In genomic region chr7:116198902-116199301, GRCm38 (mm10) we compare ENCODE assay signal across 10 mouse cellular contexts.
DNase-seq lines count a peak whose midpoint lies in the region; ATAC-seq and TF ChIP-seq lines count a peak whose summit lies in the region.
"Had no signal": no experiment of that assay in that cellular context is flagged by ENCODE, and none has a peak within 500 bp of the region (broad histone marks: within the 10 kb centered on the region; RNA-seq: fewer than 3 reads in every experiment).

No protein-coding gene starts in this region.

- no peak overlapping the region for H3K4me2 ChIP-seq in embryonic facial prominence, embryonic 15.5 days (replicated peaks)
- H3K4me2 ChIP-seq in lung, postnatal 0 days (replicated peaks; ENCODE audit: low read depth, low read length) = no peak overlapping the region
- H3K4me2 ChIP-seq in stomach, embryonic 16.5 days (ENCODE audit: low read depth, low read length) = no peak overlapping the region

- no peaks in the 10 kb centered on the region for H3K9me3 ChIP-seq in embryonic facial prominence, embryonic 15.5 days (replicated peaks)
- H3K9me3 ChIP-seq in embryonic facial prominence, embryonic 10.5 days = no peaks in the 10 kb centered on the region
- no peaks in the 10 kb centered on the region for H3K9me3 ChIP-seq in lung, postnatal 0 days (ENCODE audit: low read length)
- no peaks in the 10 kb centered on the region for H3K9me3 ChIP-seq in stomach, embryonic 16.5 days (replicated peaks; ENCODE audit: control insufficient read depth, low read length)
- H3K9me3 ChIP-seq: limb, embryonic 12.5 days had no signal

- no peak overlapping the region for H3K4me3 ChIP-seq in embryonic facial prominence, embryonic 15.5 days (replicated peaks)
- H3K4me3 ChIP-seq in embryonic facial prominence, embryonic 10.5 days = no peak overlapping the region
- no peak overlapping the region for H3K4me3 ChIP-seq in kidney, adult 2 months (ENCODE audit: insufficient read depth, low read depth, low read length)
- H3K4me3 ChIP-seq in lung, postnatal 0 days (ENCODE audit: low read depth, low read length) = no peak overlapping the region
- H3K4me3 ChIP-seq in stomach, embryonic 16.5 days (replicated peaks; ENCODE audit: low read length) = no peak overlapping the region
- H3K4me3 ChIP-seq: erythroblast, embryonic 14.5 days had no signal

- ATAC-seq in embryonic facial prominence, embryonic 15.5 days (ENCODE audit: insufficient number of reproducible peaks, low FRiP score, low TSS enrichment, low read depth) = no peak
- no peak for ATAC-seq in lung, postnatal 0 days
- no peak for ATAC-seq in stomach, embryonic 16.5 days (ENCODE audit: insufficient read depth, low FRiP score)

- H3K27ac ChIP-seq in embryonic facial prominence, embryonic 15.5 days (replicated peaks) = peak overlapping the region; percentile 55; the same call in 1 of the 2 replicates
- no peak overlapping the region for H3K27ac ChIP-seq in embryonic facial prominence, embryonic 10.5 days (replicated peaks)
- no peak overlapping the region for H3K27ac ChIP-seq in kidney, adult 2 months (ENCODE audit: insufficient read depth, low read depth, low read length)
- no peak overlapping the region for H3K27ac ChIP-seq in lung, postnatal 0 days (ENCODE audit: low read length)
- H3K27ac ChIP-seq in stomach, embryonic 16.5 days (ENCODE audit: low read length) = peak overlapping the region; percentile 82
- H3K27ac ChIP-seq: limb, embryonic 12.5 days had no signal

- H3K36me3 ChIP-seq in embryonic facial prominence, embryonic 15.5 days = no peaks in the 10 kb centered on the region
- H3K36me3 ChIP-seq in embryonic facial prominence, embryonic 10.5 days (replicated peaks) = no peaks in the 10 kb centered on the region
- no peaks in the 10 kb centered on the region for H3K36me3 ChIP-seq in kidney, adult 2 months (ENCODE audit: control insufficient read depth, insufficient read depth, low read length)
- H3K36me3 ChIP-seq in lung, postnatal 0 days (ENCODE audit: insufficient read depth, low read length) = no peaks in the 10 kb centered on the region
- H3K36me3 ChIP-seq in stomach, embryonic 16.5 days (ENCODE audit: control insufficient read depth, insufficient read depth, low read length) = no peaks in the 10 kb centered on the region
- H3K36me3 ChIP-seq: limb, embryonic 12.5 days had no signal

- DNase-seq in embryonic facial prominence, embryonic 10.5 days (ENCODE audit: low spot score) = no peak
- no peak for DNase-seq in kidney, adult 2 months
- DNase-seq in kidney, adult 8-10 months = no peak
- peak; percentile 9 for DNase-seq in lung, postnatal 0 days (ENCODE audit: low spot score)
- DNase-seq in lung, postnatal 14 days = no peak
- no peak for DNase-seq in frontal cortex, adult 2 months (ENCODE audit: extremely low spot score in 1 of 2, low spot score in 1 of 2)

- no peak for TF ChIP-seq POLR2A in kidney, adult 2 months (IDR thresholded peaks at IDR 0.05; ENCODE audit: low read depth, low read length)

- H3K27me3 ChIP-seq in embryonic facial prominence, embryonic 15.5 days = no peaks in the 10 kb centered on the region
- no peaks in the 10 kb centered on the region for H3K27me3 ChIP-seq in embryonic facial prominence, embryonic 10.5 days (replicated peaks; ENCODE audit: low read depth, poor library complexity, severe bottlenecking)
- H3K27me3 ChIP-seq in kidney, adult 2 months (replicated peaks; ENCODE audit: control insufficient read depth, insufficient read depth, low read length) = no peaks in the 10 kb centered on the region
- H3K27me3 ChIP-seq in lung, postnatal 0 days (replicated peaks; ENCODE audit: insufficient read depth, low read length) = no peaks in the 10 kb centered on the region
- H3K27me3 ChIP-seq in stomach, embryonic 16.5 days (ENCODE audit: control insufficient read depth, insufficient read depth, low read length) = no peaks in the 10 kb centered on the region
- H3K27me3 ChIP-seq: limb, embryonic 12.5 days had no signal

- 19% methylated on average over 2 of the region's 2 CpGs for WGBS in embryonic facial prominence, embryonic 15.5 days
- WGBS in embryonic facial prominence, embryonic 10.5 days = 53% methylated on average over 2 of the region's 2 CpGs
- 50% methylated on average over 2 of the region's 2 CpGs for WGBS in kidney, adult 2 months
- WGBS in lung, postnatal 0 days = 33% methylated on average over 2 of the region's 2 CpGs
- WGBS in stomach, embryonic 16.5 days = 40% methylated on average over 2 of the region's 2 CpGs

- TF ChIP-seq EP300 in lung, postnatal 0 days (IDR thresholded peaks at IDR 0.05) = no peak

- TF ChIP-seq CTCF in kidney, adult 2 months (conservative IDR thresholded peaks at IDR 0.05; ENCODE audit: insufficient read depth, insufficient read length, low read depth, low read length) = 0 out of 2 replicates have a peak, but pooled peaks have one; percentile 6
- TF ChIP-seq CTCF in lung, postnatal 0 days (IDR thresholded peaks at IDR 0.05) = peak; percentile 35; the same call in 1 of the 2 replicates

- peaks cover 22% of the 10 kb centered on the region for H3K4me1 ChIP-seq in embryonic facial prominence, embryonic 15.5 days
- peaks cover 52% of the 10 kb centered on the region for H3K4me1 ChIP-seq in embryonic facial prominence, embryonic 10.5 days
- H3K4me1 ChIP-seq in kidney, adult 2 months (ENCODE audit: control insufficient read depth, insufficient read depth, low read length) = peaks cover 48% of the 10 kb centered on the region
- peaks cover 9% of the 10 kb centered on the region for H3K4me1 ChIP-seq in lung, postnatal 0 days (ENCODE audit: insufficient read depth, low read depth, low read length)
- H3K4me1 ChIP-seq in stomach, embryonic 16.5 days (ENCODE audit: control insufficient read depth, insufficient read depth, low read length) = peaks cover 21% of the 10 kb centered on the region

- H3K9ac ChIP-seq in embryonic facial prominence, embryonic 15.5 days = no peak overlapping the region
- H3K9ac ChIP-seq in lung, postnatal 0 days (replicated peaks; ENCODE audit: low read depth) = no peak overlapping the region
- no peak overlapping the region for H3K9ac ChIP-seq in stomach, embryonic 16.5 days (ENCODE audit: low read length)
- H3K9ac ChIP-seq: limb, embryonic 12.5 days had no signal

Comparison
In these comparisons a context has a peak if more than half of its experiments do, and no peak if none do; other contexts are left out.
1. H3K27ac ChIP-seq: peak in embryonic facial prominence, embryonic 15.5 days (single experiment) and stomach, embryonic 16.5 days (single experiment); none in embryonic facial prominence, embryonic 10.5 days (single experiment), kidney, adult 2 months (single experiment) and lung, postnatal 0 days (single experiment).